Mouse (Mus musculus) retina, postnatal 7 days (tissue): ENCODE measurements around the gene Cdk16.
"Not testable (repeated sequence)": the region's sequence is repeated elsewhere in the genome, so short reads cannot be mapped to it uniquely, and the experiment has no call there.

ENCODE experiments used
- DNase-seq: peaks from one replicate; pipeline ENCODE4 v3.0.0-alpha.2; 2012; ENCODE audit warnings: low read depth, low spot score

Gene Cdk16

GRCm38 (mm10) chrX:20687519-20688067 is at the start of gene Cdk16:
Gene Cdk16 (plus strand): TSS chrX:20687954.
- peak; percentile 72 for DNase-seq

DNA sequence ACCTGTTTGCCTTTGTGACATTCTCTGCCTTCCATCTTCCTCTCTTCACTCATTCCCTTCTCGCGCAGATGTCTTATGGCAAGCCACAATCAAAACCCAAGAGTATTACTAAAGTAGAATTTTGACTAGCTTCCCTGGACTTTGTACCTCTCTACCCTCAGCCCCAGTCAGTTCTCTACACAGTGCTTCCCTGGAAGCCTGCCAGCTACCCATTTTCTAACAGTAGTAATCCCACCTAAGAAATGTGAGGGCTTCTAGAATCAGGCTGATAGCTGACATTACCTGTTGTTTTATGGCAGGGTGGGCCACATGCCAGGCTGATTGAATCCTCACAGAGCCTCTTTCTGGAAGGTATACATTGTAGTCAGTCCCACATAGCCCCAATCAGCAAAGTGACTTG is 49.6 kb upstream of the Cdk16 start:
- no peak for DNase-seq

DNA sequence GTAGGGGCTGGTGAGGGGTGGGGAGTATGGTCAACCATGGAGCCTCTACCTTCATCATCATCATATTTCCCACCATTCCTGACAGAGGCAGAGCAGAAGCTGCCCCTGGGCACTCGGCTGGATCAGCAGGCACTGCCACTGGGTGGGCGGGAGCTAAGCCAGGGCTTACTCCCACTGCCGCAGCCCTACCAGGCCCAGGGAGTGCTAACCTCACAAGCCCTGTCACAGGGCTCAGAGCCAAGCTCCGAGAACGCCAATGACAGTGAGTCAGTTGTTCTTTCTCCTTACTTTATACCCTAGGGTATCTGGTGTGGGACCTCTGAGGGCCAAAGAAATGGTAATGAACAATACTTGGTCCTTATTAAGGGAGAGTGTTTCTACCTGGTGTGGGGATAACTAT is 43.0 kb upstream of the Cdk16 start:
- no peak for DNase-seq

DNA sequence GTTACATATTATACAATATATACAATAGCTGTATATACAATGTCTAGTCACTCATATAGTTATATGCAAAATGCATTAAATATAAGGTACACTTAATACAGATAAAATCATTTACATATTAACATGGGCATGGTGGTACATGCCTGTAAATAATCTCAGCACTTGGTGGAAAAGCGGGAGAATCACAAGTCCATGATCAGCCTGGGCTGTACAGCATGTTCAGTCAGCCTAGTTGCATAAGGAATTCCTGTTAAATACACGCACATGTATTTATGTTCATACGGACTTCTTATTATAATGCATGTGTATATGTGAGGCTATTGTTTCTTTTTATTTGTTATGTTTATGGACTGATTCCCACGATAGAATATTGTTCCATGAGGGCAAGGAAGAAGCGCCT is 30.2 kb upstream of the Cdk16 start:
- DNase-seq = no peak

DNA sequence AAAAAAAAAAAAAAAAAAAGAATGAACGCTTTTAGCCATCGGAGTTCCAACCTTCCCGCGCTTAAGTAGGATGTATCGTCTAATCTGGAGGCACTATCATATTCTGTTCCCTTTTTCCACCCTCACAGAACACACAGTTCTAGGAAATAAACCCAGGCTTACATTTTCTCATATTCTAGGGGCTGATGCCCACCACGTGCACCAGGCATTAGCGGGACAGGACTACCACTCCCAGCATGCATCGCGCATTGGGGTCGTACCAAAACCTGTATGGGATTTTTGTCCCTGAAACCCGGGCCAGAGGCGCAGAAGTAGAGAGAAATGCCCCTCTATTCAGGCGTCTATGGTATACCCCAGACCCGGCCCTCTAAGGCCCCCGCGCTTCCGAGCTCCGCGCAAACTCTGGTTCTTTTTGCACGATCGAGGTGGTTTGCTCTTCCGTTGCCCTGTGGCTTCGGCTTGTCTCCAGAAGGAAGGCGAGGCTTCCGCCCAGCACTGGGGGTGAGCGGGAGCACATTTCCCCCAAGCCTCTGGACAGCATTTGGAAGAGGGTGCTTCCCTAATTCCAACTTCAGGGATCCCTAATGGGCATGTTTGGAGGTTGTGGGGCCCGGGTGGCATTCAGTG is 29.6 kb upstream of the Cdk16 start, which contains the start of gene Uba1:
TSS of gene Uba1 (plus strand) at position 301 of the 627 bp plus-strand sequence.
- DNase-seq = peak; percentile 60

GRCm38 (mm10) chrX:20658891-20659406 is 28.8 kb upstream of the Cdk16 start:
- DNase-seq = no peak

DNA sequence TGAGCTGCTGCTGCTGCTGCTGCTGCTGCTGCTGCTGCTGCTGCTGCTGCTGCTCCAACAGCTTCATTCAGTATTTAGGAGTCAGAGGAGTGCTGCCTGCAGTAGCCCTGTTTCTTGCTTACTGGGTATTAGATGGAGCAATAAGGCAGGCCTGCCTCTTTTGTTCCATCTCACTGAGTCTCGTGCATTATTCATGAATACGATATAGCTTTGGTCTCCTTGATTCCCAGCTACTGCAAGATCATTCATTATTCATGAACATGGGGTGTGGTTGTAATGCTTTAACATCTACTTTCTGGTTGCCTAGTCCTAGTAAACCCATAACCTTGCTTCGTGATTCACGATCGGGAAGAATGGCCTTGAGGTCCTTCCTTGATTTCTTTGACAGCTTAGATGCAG is 25.4 kb upstream of the Cdk16 start:
- DNase-seq = no peak

GRCm38 (mm10) chrX:20662716-20663443 is 24.9 kb upstream of the Cdk16 start:
- DNase-seq = peak; percentile 79

DNA sequence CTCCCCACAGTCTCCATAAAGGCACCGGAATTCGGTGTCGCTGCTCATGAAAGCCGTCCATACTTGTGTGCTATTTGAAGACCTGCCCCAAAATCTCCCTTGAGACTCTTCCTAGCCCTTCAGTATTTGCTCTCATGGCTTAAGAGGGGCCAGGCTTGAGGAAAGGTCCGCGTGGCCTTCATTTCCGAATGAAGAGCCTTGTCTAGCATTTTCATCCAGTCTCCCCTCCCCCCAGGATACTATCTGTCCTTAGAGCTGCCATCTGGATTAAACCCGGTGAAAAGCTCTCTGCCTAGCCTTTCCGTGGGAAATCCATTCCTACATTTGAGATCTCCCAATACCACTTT is 24.3 kb upstream of the Cdk16 start:
- DNase-seq = peak; percentile 8

DNA sequence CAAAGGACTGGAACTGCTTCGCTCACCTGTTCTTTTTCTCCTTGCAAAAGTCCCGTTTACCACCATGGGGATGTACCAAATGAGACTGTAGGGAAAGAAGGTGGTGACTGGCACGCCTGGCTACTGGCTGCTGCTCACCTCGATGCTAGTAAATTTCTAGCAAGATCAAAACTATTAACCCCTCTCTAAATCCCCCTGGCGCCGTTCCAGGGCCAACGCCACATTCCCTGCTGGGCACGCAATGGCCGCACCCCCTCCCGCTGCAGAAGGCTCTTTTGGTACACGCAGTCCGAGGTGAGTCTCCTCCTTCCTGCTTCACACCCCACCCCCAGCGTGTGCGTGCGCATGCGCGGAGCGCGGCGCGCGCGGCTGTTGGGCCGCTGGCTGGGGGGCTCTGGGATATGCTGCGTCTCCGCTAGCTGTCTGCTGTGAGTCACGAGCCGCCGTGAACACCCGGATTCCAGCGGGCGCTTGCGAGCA is 354 bp downstream of the Cdk16 start:
- peak; percentile 79 for DNase-seq

DNA sequence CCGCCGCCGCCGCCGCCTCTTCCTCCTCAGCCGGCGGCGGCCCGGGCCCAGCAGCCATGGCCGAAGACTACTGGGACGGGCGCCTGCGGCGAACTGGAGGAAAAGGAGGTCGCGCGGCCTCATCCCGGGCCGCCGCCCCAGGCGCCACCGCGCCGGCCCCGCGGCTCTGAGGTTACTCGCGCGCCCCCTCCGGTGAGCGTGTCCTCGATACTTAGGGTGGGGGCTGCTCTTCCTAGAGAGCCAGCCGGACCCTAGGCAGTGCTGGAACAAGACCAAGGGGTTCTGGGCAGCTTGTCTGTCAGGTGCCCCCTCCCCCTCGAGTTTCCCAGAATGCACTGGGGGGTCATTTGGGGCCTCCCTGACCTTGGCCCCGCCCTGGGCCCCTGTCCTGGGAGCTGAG is 861 bp downstream of the Cdk16 start:
- DNase-seq = peak; percentile 54

DNA sequence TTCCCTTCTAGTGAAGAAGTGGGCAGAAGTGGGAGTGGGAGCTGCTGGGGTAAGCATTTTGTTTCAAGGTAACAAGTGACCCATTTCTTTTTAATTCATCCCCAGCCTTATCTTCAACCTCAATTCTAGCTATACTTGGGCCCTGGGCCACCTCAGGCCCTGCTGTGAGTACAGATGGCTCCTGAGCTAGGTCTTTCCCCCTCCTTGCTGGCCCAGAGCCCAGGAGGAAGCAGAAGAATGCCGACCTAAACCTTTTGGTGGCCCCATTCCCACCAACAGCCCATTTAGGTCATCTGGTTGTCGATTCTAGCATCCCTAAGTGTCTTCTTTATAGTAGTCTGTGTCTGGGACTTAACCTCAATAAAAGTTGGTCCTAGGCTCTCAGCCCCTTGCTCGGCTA is 3.8 kb downstream of the Cdk16 start:
- no peak for DNase-seq

GRCm38 (mm10) chrX:20692616-20693015 is 4.9 kb downstream of the Cdk16 start:
- no peak for DNase-seq

DNA sequence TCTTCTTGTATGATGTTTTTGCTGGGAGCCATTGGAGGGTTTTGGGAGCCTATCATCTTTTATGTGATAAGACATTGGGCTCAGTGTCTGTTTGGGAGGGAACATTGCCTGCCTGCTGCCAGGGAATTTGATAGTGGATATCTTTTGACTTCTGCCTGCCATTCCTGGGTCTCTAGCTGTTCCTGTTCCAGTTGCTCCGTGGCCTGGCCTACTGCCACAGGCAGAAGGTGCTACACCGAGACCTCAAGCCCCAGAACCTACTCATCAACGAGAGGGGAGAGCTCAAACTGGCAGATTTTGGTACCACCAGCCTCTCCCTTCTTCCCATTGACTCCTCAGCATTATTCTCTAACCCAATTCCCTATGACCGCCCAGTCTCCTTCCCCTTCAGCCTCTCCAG is 8.1 kb downstream of the Cdk16 start:
- DNase-seq = no peak

- peak; percentile 34 for DNase-seq
Measured at GRCm38 (mm10) chrX:20703741-20704290, 16.1 kb downstream of the Cdk16 start, which contains the start of gene Usp11. Gene Usp11 (plus strand): TSS chrX:20703906.

DNA sequence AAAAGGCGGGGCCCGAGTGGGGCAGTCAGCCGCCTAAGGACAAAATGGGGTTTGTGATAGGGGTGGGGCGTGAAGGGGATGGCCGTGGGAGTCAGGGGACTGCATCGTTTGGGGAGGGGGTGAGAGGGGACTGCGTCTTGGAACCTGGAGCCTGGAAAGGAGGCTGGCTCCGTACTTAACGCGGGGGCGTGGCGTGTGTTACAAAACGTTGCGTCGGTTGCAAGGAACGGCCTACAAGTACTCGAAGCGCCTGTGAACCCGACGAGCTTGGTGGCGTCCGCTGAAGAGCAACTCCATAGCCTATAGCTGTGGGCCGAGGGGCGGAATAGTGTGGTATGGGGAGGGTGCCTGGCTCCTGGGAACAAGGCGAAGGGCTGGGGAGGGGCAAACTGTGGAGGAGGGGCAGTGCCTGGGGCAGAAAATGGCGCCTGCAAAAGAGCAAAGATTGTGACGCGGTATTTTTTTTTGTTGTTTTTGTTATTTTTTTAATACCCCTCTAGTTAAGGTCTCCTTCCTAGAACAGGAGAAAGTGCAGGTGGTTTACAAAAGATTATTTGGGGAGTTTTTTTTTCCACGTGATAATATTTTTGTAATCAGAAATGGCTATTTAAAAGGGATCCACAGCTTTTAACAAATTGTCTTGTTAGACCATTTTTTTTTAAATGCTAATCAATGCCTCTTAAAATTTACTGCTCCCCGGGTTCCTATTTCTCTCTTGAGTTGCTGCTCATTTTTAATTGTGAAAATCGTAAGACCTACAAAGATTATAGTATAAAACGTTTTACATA is 16.7 kb downstream of the Cdk16 start:
- DNase-seq = peak; percentile 25

GRCm38 (mm10) chrX:20705083-20705402 is 17.3 kb downstream of the Cdk16 start:
- no peak for DNase-seq

GRCm38 (mm10) chrX:20728681-20729080 is 40.9 kb downstream of the Cdk16 start:
- DNase-seq = no peak

DNA sequence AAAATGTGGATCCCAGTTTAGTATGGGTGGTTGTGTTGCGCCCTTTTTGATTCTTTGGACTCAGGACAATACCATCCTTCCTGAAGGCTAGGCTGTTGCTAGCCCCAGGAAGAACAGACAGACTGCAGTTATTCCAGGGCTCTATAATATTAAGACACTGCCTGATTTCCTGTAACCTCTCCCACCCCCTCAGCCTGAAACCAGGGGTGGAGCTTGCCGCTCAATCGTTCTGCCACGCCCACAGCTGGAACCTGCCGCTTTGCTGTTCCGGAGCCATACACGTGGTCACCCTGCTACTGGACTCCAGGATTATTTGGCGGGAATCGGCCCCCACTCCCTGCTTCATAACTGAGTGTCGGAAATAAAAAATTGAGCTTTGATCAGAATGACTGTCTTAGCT is 42.3 kb downstream of the Cdk16 start:
- not testable (repeated sequence) for DNase-seq

DNA sequence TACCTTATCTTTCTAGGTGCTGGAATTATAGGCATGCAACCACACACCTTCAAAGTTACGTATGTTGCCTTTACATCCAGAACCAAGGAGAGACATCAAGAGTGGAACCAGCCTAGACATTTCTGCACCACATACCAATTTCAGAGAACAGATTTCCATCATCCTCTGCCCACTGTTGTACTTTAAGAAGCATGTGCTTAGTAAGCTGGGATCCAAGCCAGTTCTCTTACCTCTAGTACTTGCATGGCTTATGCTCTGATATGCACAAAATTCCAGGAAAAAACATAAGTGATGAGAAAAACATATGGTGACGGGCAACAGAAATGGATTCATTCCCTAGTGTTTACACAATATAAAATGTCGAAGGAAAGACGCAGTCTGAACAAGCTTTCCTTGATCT is 48.7 kb downstream of the Cdk16 start:
- no peak for DNase-seq

DNA sequence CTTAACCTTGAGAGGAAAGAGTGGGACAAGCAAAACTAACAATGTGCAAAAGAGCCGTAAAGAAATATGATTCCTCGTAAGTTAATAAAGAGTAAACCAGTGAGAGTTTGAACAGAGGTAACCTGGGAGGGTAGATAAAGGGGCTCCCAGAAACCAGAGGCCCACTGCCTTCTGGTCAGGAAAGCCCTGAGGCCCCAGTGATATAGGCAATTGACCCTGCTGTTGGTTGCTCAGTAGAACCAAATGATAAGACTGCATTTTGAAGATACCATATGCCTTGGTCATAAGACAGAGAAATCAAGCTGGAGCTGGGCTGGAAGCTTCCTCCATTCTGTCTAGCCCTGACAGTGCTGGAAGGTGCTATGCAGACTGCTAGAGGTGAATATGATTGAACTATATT is 61.1 kb downstream of the Cdk16 start:
- no peak for DNase-seq
